10 mouse cellular contexts compared by ENCODE assay signal in the genomic region with DNA sequence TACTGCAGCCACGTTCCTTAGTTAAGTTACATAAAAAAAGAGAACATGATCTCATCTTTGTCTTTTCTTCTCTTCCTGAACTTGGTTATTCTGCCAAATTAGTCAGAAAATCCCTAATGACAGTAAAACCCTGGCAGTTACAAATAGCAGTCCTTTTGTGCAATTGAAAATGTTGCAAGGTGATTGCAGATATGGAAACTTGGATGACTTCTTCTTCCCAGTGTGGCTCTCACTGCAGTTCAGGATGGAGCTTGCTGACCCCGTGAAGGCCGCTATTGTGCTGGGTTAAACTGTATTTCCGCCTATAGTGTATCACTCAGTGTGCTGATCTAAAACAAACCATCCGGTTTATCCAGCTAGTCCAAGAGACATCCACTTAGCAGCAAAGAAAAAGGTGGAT. TPM values are rescaled to one million over a fixed set of nuclear protein-coding genes. Genes with fewer than 3 reads are reported as not detected.
DNase-seq lines count a peak whose midpoint lies in the region; ATAC-seq and TF ChIP-seq lines count a peak whose summit lies in the region.
"Had no signal": no experiment of that assay in that cellular context is flagged by ENCODE, and none has a peak within 500 bp of the region (broad histone marks: within the 10 kb centered on the region; RNA-seq: fewer than 3 reads in every experiment).

No protein-coding gene starts in this region.

- TF ChIP-seq POLR2A in MEL (IDR thresholded peaks at IDR 0.05; ENCODE audit: control insufficient read depth in 1 of 2, insufficient read depth in 1 of 2, low read depth in 1 of 2, low read length in 2 of 2, poor library complexity in 1 of 2), result no peak

- H3K27ac ChIP-seq in MEL (ENCODE audit: control insufficient read depth, low read depth, low read length), result peak overlapping the region; percentile 47
- peak overlapping the region; percentile 82 for H3K27ac ChIP-seq in heart, embryonic 15.5 days
- H3K27ac ChIP-seq: liver, embryonic 12.5 days had no signal

- no peaks in the 10 kb centered on the region for H3K27me3 ChIP-seq in MEL (ENCODE audit: control insufficient read depth in 1 of 2, insufficient read depth in 2 of 2, low read length in 2 of 2)
- no peaks in the 10 kb centered on the region for H3K27me3 ChIP-seq in heart, embryonic 15.5 days
- H3K27me3 ChIP-seq: liver, embryonic 12.5 days had no signal

- no peak for TF ChIP-seq RAD21 in MEL (IDR thresholded peaks at IDR 0.05; ENCODE audit: low read depth, low read length)

- ATAC-seq in heart, embryonic 15.5 days (replicated peaks; ENCODE audit: insufficient number of reproducible peaks, insufficient read depth, low FRiP score, low read depth), result peak; percentile 83
- no peak for ATAC-seq in frontal cortex, adult (ENCODE audit: low TSS enrichment)
- ATAC-seq: CD4-positive, CD25-positive, alpha-beta regulatory T cell, adult 4 months; liver, embryonic 12.5 days had no signal

- H3K36me3 ChIP-seq in MEL (ENCODE audit: control insufficient read depth in 1 of 2, insufficient read depth in 2 of 2, low read length in 2 of 2), result peaks cover 0 to 24% of the 10 kb centered on the region in 2 experiments; a peak in 2 of 4 replicates
- no peaks in the 10 kb centered on the region for H3K36me3 ChIP-seq in heart, embryonic 15.5 days
- H3K36me3 ChIP-seq: liver, embryonic 12.5 days had no signal

- DNase-seq in gastrocnemius, adult 18-20 months (ENCODE audit: low spot score), result peak; percentile 29
- no peak for DNase-seq in gastrocnemius, postnatal 4 days (ENCODE audit: low spot score in 2 of 2)
- DNase-seq in MEL (ENCODE audit: low read depth, low spot score), result peak; percentile 46
- peak; percentile 38 for DNase-seq in lung, postnatal 14 days
- DNase-seq in gastrocnemius, postnatal 14 days, result no peak
- no peak for DNase-seq in c-Kit-positive CD71-positive TER-119-positive erythroid progenitor cells, embryonic 14.5 days (ENCODE audit: low spot score)

- H3K79me2 ChIP-seq in MEL (ENCODE audit: control insufficient read depth, insufficient read depth, low read length, poor library complexity), result no peaks in the 10 kb centered on the region

- H3K9me3 ChIP-seq in MEL (replicated peaks; ENCODE audit: insufficient read depth, low read length), result no peaks in the 10 kb centered on the region
- H3K9me3 ChIP-seq in heart, embryonic 15.5 days (replicated peaks), result no peaks in the 10 kb centered on the region
- H3K9me3 ChIP-seq: liver, embryonic 12.5 days had no signal

- H3K9ac ChIP-seq in MEL (ENCODE audit: control insufficient read depth, low read depth, low read length, poor library complexity, severe bottlenecking), result peak overlapping the region; percentile 11; the same call in 1 of the 2 replicates
- no peak overlapping the region for H3K9ac ChIP-seq in heart, embryonic 15.5 days
- H3K9ac ChIP-seq: liver, embryonic 12.5 days had no signal

- H3K4me3 ChIP-seq in MEL (ENCODE audit: control insufficient read depth in 1 of 2, insufficient read depth in 1 of 2, low read depth in 2 of 2, low read length in 2 of 2), result peak overlapping the region in 1 of 2 experiments; percentile 8; a peak in 1 of 4 replicates
- H3K4me3 ChIP-seq in heart, embryonic 15.5 days, result no peak overlapping the region
- H3K4me3 ChIP-seq: liver, embryonic 12.5 days had no signal

- TF ChIP-seq CTCF in MEL (IDR thresholded peaks at IDR 0.05 in 2 of 3, conservative IDR thresholded peaks at IDR 0.05 in 1 of 3; ENCODE audit: control insufficient read depth in 1 of 3, insufficient read depth in 1 of 3, low read depth in 2 of 3, low read length in 3 of 3, poor library complexity in 1 of 3, severe bottlenecking in 1 of 3), result no peak

- WGBS in heart, embryonic 15.5 days, result 49% methylated on average over 5 of the region's 5 CpGs

- peak in 1 of 2 experiments; percentile 54; a peak in 3 of 4 replicates for TF ChIP-seq EP300 in MEL (IDR thresholded peaks at IDR 0.05; ENCODE audit: low read depth in 1 of 2, low read length in 2 of 2)

- intact Hi-C loops in gastrocnemius, postnatal 14 days (cut with DNase I; ENCODE audit: low total_unique reads), result no loop called here

- no peak overlapping the region for H3K4me2 ChIP-seq in heart, embryonic 15.5 days
- H3K4me2 ChIP-seq: liver, embryonic 12.5 days had no signal

- peaks cover 15 to 25% of the 10 kb centered on the region in 2 experiments for H3K4me1 ChIP-seq in MEL (ENCODE audit: control insufficient read depth in 1 of 2, insufficient read depth in 2 of 2, low read length in 2 of 2)
- H3K4me1 ChIP-seq in heart, embryonic 15.5 days (replicated peaks), result peaks cover 21% of the 10 kb centered on the region
- H3K4me1 ChIP-seq: liver, embryonic 12.5 days had no signal

TF ChIP-seq in MEL, 35 proteins besides CTCF, POLR2A, EP300 and RAD21:
- no peak for TF ChIP-seq MAFK (IDR thresholded peaks at IDR 0.05; ENCODE audit: borderline replicate concordance, low read depth, low read length)
- no peak for TF ChIP-seq SMC3 (IDR thresholded peaks at IDR 0.05; ENCODE audit: low read depth, low read length)
- TF ChIP-seq SIN3A (IDR thresholded peaks at IDR 0.05; ENCODE audit: low read length), result 0 out of 2 replicates have a peak, but pooled peaks have one; percentile 19
- TF ChIP-seq ETS1 (IDR thresholded peaks at IDR 0.05; ENCODE audit: low read depth, low read length), result peak; percentile 46; the same call in 1 of the 2 replicates
- TF ChIP-seq USF2 (IDR thresholded peaks at IDR 0.05; ENCODE audit: borderline replicate concordance in 1 of 2, insufficient read depth in 1 of 2, low read depth in 1 of 2, low read length in 2 of 2), result no peak
- TF ChIP-seq MYB (IDR thresholded peaks at IDR 0.05; ENCODE audit: low read depth, low read length), result peak; percentile 15; the same call in 1 of the 2 replicates
- TF ChIP-seq HCFC1 (IDR thresholded peaks at IDR 0.05; ENCODE audit: low read depth, low read length), result 0 out of 2 replicates have a peak, but pooled peaks have one; percentile 19
- 0 out of 2 replicates have a peak, but pooled peaks have one; percentile 15 for TF ChIP-seq MYC (IDR thresholded peaks at IDR 0.05; ENCODE audit: low read depth, low read length)
- 0 out of 2 replicates have a peak, but pooled peaks have one; percentile 17 for TF ChIP-seq TCF12 (IDR thresholded peaks at IDR 0.05; ENCODE audit: low read depth, low read length)
- no peak for TF ChIP-seq ZKSCAN1 (IDR thresholded peaks at IDR 0.05; ENCODE audit: low read depth, low read length)
- TF ChIP-seq ELF1 (IDR thresholded peaks at IDR 0.05; ENCODE audit: low read depth, low read length), result peak; percentile 39; the same call in 1 of the 2 replicates

RNA-seq across cellular contexts. Expression of a gene that starts 36.4 kb away (rescaled TPM):
- total RNA-seq in gastrocnemius, adult 18-20 months (2021), result 1 to 10 TPM; 4.1 to 4.2 TPM
- total RNA-seq in gastrocnemius, postnatal 4 days (2021), result 10 to 100 TPM; 32.7 to 38.7 TPM
- 3.0 and 3.6 TPM in 2 replicates for total RNA-seq in MEL (2012; rRNA removed)
- polyA plus RNA-seq in MEL (2012; ENCODE audit: insufficient read depth in 1 of 2, insufficient read length in 2 of 2, low read depth in 1 of 2, low replicate concordance in 2 of 2, missing spikeins in 1 of 2), result 1 to 10 TPM in 1 of 2 experiments, not detected in 1; 3.8 TPM
- polyA plus RNA-seq in heart, embryonic 15.5 days (2015; fragmentation: Nextera tagmentation; extraction: Ambion mirVana), result 12.6 and 15.8 TPM in 2 replicates
- total RNA-seq in gastrocnemius, postnatal 14 days (2021), result 10 to 100 TPM; 11.0 to 13.9 TPM

RNA-seq across cellular contexts. Expression of a gene that starts 59.1 kb away (rescaled TPM):
- 10 to 100 TPM; 62.2 to 71.0 TPM for total RNA-seq in gastrocnemius, adult 18-20 months (2021)
- 10 to 100 TPM; 50.3 to 57.1 TPM for total RNA-seq in gastrocnemius, postnatal 4 days (2021)
- 32.3 and 38.1 TPM in 2 replicates for total RNA-seq in MEL (2012; rRNA removed)
- 10 to 100 TPM in 1 of 2 experiments, not detected in 1; 43.2 TPM for polyA plus RNA-seq in MEL (2012; ENCODE audit: insufficient read depth in 1 of 2, insufficient read length in 2 of 2, low read depth in 1 of 2, low replicate concordance in 2 of 2, missing spikeins in 1 of 2)
- polyA plus RNA-seq in heart, embryonic 15.5 days (2015; fragmentation: Nextera tagmentation; extraction: Ambion mirVana), result 52.8 and 57.3 TPM in 2 replicates
- total RNA-seq in gastrocnemius, postnatal 14 days (2021), result 10 to 100 TPM; 50.6 to 51.1 TPM

Comparison
In these comparisons a context has a peak if more than half of its experiments do, and no peak if none do; other contexts are left out.
1. DNase-seq: peak in gastrocnemius, adult 18-20 months (single experiment), MEL (single experiment) and lung, postnatal 14 days (single experiment); none in gastrocnemius, postnatal 4 days (0 of 2), gastrocnemius, postnatal 14 days (single experiment) and c-Kit-positive CD71-positive TER-119-positive erythroid progenitor cells, embryonic 14.5 days (single experiment).